Mouse (Mus musculus) R1 (cell line): ENCODE measurements around the gene Arfgef3.

Experiments
- DNase-seq: peaks from one replicate; pipeline ENCODE4 v3.0.0-alpha.2; 2018; ENCODE audit warnings: low read depth, low spot score

Gene Arfgef3

GRCm38 (mm10) chr10:18743286-18744142, at the start of gene Arfgef3:
Arfgef3 (minus strand) TSS chr10:18743949.
- peak; percentile 37 for DNase-seq

- no peak for DNase-seq
These were observed 46.3 kb upstream of the Arfgef3 start for GRCm38 (mm10) chr10:18790063-18790462.

DNA sequence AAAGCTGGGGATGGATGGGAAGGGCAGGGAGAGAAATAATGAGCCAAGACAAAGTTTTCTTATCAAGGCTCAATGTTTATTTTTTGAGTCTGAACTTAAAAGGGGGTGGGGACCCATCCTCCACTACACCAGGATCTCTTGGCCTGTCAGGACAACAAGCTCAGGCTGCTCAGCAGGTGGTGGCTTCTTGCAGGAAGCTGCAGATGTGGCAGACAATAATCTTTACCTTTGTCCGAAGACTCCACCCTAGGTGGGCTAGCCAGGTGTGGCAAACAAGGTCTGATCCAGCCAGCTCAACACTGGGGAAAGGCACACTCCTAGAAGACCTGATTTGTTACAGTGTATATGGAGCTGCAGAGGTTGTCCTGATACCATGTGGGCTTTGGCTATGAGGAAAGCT, 44.9 kb upstream of the Arfgef3 start:
- DNase-seq = peak; percentile 53

GRCm38 (mm10) chr10:18786693-18787092, 42.9 kb upstream of the Arfgef3 start, which contains the start of gene Gm4922:
Gm4922 (minus strand) TSS chr10:18786793.
- DNase-seq = no peak

- DNase-seq = no peak
These were observed 33.8 kb upstream of the Arfgef3 start for GRCm38 (mm10) chr10:18777546-18777945.

DNA sequence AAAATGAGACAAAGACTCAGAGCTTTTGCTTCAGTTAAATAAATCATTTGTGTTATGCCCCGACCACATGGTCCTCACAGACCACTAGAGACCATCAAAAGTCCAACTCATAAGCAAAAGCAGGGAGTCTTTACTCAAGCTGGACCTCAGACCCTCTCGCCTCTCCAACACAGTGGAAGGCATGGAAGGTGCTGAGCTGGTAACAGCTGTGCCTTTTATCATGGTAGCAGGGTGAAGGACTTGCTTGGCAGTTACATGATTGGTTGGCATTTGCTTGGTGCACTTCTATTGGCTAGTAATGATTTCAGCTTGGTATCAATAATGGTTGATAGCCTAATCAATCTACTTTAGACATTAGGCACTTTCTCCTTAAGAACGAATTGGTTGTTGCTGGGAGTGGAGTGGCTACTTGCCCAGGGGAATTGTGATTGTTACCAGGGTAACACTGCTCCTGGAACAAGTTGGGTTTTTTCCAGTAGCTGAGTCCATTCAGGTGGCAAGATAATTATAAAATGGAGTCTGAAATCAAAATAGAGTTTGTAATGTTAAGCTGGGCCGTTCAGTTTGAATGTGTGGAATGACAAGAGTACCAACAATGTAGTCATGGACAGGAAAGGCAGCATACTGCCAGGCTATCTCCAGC, 28.9 kb upstream of the Arfgef3 start:
- DNase-seq = no peak

DNA sequence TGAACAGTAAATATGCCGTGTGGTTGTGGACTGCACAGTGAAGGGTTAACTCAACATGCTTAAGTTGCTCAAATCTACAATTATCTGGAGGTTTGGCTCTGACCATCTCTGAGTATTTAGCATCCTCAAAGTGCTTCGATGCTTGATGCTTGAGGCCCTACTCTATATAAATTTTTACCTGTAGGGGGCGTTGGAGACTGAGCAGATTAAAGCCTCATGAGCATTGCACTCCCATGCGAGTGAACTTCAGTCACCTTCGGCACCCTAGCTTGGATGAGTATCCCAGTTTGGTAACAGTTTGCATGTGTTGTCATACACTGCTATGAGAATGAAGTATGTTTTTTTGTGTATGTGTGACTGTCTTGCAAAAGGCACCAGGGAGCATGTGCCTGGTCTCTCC, 26.2 kb upstream of the Arfgef3 start:
- DNase-seq = peak; percentile 50

GRCm38 (mm10) chr10:18760241-18760640, 16.5 kb upstream of the Arfgef3 start:
- peak; percentile 80 for DNase-seq

- peak; percentile 73 for DNase-seq
These were observed 6.3 kb upstream of the Arfgef3 start for GRCm38 (mm10) chr10:18750057-18750456.

GRCm38 (mm10) chr10:18742086-18742485, 1.7 kb downstream of the Arfgef3 start:
- DNase-seq = no peak

DNA sequence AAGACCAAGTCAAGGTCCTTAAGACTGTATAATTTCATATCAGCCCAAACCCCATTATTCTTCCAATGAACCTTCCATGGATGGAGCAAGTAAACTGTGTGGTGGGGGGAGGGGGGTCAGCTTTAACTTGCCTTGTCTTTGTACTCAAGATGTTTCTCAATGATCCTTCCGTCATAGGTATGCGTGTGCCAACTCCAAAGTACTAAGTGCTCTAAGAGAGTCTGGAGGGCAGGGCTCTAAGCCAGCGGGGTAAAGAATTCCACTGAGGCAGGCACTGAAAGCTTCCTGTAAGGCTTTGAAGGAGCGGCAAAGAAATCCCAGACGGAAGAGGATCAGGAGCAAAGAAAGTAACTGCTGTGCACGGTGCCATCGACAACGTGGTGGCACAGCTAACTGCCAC, 2.7 kb downstream of the Arfgef3 start:
- DNase-seq = no peak

GRCm38 (mm10) chr10:18728548-18728947, 15.2 kb downstream of the Arfgef3 start:
- DNase-seq = no peak

DNA sequence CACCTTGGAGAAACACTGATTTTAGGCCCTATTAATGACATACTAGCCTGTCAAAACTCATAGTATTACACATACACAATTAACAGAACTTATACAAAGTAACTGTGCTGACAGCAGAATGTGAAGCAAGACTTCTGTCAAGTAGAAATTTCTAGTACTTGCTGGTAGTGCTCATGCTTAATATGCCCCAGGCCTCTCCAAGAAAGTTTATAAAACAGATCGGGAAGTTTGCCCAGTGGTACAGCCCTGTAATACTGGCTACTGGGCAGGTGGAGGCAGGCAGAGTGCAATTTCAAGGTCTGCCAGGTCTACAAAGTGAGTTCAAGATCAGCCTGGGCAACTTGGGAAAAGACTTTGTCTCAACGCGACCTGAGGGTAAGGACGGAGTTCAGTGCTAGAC, 32.3 kb downstream of the Arfgef3 start:
- no peak for DNase-seq

GRCm38 (mm10) chr10:18710949-18711348, 32.8 kb downstream of the Arfgef3 start:
- DNase-seq = no peak

GRCm38 (mm10) chr10:18709836-18710235, 33.9 kb downstream of the Arfgef3 start:
- DNase-seq = no peak

DNA sequence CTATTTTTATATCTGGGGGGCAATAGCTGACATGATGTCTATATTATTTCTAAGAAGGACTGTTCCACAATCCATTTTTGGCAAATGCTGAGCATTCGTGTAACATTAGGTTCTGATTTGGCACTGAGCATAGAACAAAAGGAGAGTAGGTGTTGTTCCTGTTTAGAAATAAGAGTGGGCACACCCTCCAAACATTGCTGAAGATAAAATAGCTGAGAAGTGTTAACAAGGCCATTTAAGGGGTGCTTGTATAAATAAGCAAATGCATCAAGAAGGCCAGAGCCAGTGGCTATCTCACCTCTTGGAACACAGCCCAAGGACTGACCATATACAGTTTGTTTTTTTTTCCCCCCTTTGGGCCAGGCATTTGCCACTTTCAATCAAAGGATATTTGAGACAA, 35.1 kb downstream of the Arfgef3 start:
- DNase-seq = no peak

- no peak for DNase-seq
These were observed 39.2 kb downstream of the Arfgef3 start for GRCm38 (mm10) chr10:18704393-18705120.

DNA sequence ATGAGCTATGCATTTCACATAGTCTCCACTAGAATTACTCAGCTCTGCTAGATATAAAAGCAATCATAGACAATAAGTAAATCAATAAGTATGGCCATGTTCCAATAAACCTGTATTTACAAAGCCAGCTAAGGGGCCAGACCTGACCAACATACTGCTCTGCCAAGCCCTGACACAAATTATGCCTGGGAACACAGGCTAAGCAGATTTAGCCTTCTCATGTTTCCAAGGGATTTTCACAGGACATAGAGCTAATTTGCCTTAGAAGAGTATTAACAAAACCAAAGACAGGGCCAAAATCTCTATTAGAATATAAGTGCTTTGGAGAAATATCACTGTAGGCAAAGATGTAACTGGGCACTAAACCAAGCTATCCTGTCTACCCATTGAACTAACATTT, 42.2 kb downstream of the Arfgef3 start:
- no peak for DNase-seq

GRCm38 (mm10) chr10:18700117-18700516, 43.6 kb downstream of the Arfgef3 start:
- DNase-seq = no peak

- no peak for DNase-seq
These were observed 44.6 kb downstream of the Arfgef3 start for GRCm38 (mm10) chr10:18699151-18699550.

DNA sequence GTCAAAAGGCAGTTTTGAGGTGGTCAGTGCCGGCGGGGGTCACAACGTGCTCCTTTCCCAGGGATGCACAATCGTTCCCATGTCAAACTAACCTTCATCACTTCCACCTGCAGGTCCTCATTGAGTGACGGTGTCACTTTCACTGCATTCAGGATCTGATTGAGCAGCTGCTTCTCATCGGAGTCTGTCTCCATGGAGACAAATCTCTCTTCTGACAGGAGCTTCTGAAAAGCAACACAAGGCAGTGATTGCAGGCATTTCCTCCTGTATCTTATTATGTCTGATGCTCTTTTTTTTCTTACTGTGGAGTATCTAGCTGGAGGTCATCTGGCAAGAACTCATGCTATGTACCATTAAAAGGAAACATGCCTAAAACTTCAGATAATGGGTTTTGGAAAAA, 47.3 kb downstream of the Arfgef3 start:
- DNase-seq = no peak

- DNase-seq = no peak
These were observed 55.5 kb downstream of the Arfgef3 start for GRCm38 (mm10) chr10:18688234-18688633.
